Mouse (Mus musculus): ENCODE data around the gene Tenm2.

DNA sequence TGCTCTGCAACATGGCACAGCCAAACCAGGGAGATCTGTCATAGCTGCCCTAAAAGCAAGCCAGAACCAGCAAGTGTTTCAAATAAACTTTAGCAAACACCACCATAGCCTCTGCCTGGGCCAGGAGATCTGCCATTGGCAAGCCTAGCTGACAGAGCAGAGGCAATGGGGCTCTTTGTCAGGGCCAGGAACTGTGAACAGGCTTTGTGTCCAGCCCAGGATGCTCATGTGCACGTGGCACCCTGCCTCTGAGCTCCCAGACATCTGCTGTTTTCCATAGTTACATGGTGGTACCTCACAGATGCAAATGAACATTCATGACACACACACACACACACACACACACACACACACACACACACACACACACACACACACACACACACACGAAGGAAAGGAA is 963.6 kb downstream of the Tenm2 start:
- TF ChIP-seq POLR2AphosphoS5 (IDR thresholded peaks at IDR 0.05; ENCODE audit: borderline replicate concordance, low read depth, low read length): no peak
- no peak for TF ChIP-seq TAL1 (IDR thresholded peaks at IDR 0.05; ENCODE audit: low read length)

All from MEL (cell line).